Mouse (Mus musculus): Measurements from ENCODE around the gene Dcst1. TPM values are rescaled to one million over a fixed set of nuclear protein-coding genes. Genes with fewer than 3 reads are reported as not detected.

Dcst1 gene
- total RNA-seq, 1 experiment: 0.09 TPM

DNA sequence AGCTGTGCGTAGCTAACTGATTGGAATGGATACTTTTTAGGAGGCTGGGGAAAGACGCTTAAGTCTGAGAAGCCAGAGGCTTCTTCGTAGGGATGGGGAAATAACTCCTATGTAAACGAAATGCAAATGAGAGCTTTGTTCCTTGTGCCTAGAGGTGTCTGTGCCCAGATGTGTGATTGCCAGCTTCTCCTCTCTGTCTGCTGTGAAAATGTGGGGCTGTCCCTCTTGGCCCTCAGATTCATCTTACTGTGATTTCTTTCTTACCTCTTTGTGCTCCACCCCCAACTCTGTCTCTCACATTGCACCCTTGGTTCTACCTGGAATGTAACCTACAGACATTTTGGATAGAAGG is 31.6 kb upstream of the Dcst1 start:
- in situ Hi-C loops (cut with MboI; ENCODE audit: low sequenced_read_pairs in 2 of 2, unreplicated experiment in 2 of 2): no loop called here
- H3K36me3 ChIP-seq (ENCODE audit: control insufficient read depth, insufficient read depth, low read length, poor library complexity, severe bottlenecking): peaks cover 4% of the 10 kb centered on the region; the same call in 1 of the 2 replicates
- H3K4me3 ChIP-seq (ENCODE audit: insufficient read depth in 1 of 2, low read depth in 1 of 2, low read length in 2 of 2, poor library complexity in 1 of 2, severe bottlenecking in 1 of 2): peak overlapping the region; percentile 52 to 64; a peak in 3 of 4 replicates
- DNase-seq (ENCODE audit: low read depth, low spot score): no peak
- no peaks in the 10 kb centered on the region for H3K9me3 ChIP-seq (ENCODE audit: control insufficient read depth, insufficient read depth, low read depth, low read length)
- H3K27ac ChIP-seq (ENCODE audit: insufficient read depth, low read depth, low read length, poor library complexity, severe bottlenecking): no peak overlapping the region
- no peak for TF ChIP-seq HCFC1 (IDR thresholded peaks at IDR 0.05; ENCODE audit: borderline replicate concordance, insufficient read depth, low read length)
- TF ChIP-seq MAFK (IDR thresholded peaks at IDR 0.05; ENCODE audit: insufficient read depth, low read depth, low read length): no peak
- no peak for TF ChIP-seq ZNF384 (IDR thresholded peaks at IDR 0.05; ENCODE audit: low read depth, low read length)
- TF ChIP-seq ZC3H11A (IDR thresholded peaks at IDR 0.05; ENCODE audit: borderline replicate concordance, low read depth, low read length): no peak
- no peak for TF ChIP-seq CHD2 (IDR thresholded peaks at IDR 0.05; ENCODE audit: low read depth, low read length)
- H3K4me1 ChIP-seq (ENCODE audit: control insufficient read depth in 2 of 2, insufficient read depth in 2 of 2, low read length in 2 of 2, poor library complexity in 1 of 2): no peaks in the 10 kb centered on the region; a peak in 1 of 4 replicates
- H3K9ac ChIP-seq (ENCODE audit: insufficient read depth, low read depth, low read length, poor library complexity, severe bottlenecking): peak overlapping the region; percentile 21; the same call in 1 of the 2 replicates

DNA sequence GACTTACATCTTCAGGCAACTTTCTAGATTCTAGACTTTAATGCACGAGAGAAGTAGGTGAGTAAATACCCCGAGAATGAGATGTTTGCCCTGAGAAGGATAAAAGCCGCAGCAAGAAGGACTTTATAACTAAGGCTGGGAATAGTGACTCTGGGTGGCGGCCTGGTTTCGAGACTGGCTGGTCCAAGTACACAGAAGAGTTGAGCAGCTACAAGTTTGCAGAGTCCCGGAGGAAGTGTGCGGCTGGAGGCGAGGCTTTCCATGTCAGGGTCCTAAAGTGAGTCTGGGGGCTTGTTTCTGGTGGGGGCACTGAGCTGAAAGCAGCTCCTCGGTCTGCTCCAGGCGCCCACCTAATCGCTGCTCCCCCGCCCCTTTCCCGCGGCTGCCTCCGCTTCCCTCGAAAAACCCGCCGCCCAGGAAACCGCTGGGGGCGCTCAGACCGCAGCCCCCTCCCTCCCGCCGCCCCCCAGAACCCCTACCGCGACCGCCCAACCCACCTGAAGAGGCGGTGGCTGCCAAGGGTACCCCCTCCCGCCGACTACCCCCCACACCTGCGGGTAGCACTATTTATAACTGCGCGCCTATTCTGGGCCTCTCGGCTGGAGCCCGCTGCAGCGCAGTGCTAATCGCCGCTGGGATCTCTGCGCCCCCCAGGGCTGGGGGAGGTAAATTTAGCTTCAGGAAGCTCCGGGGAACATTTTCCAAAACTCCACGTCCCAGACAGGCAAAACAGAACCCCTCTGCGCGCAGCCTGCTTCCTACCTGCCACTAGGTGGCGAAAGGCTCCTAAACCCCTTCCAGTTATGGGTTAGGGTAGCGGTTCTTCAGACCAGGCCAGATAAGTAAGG is 31.0 kb upstream of the Dcst1 start:
- no peaks in the 10 kb centered on the region for H3K36me3 ChIP-seq (ENCODE audit: control insufficient read depth, insufficient read depth, low read length, poor library complexity, severe bottlenecking)
- no peak overlapping the region for H3K27ac ChIP-seq (ENCODE audit: insufficient read depth, low read depth, low read length, poor library complexity, severe bottlenecking)
- peaks cover 0 to 4% of the 10 kb centered on the region in 2 experiments; a peak in 3 of 4 replicates for H3K4me1 ChIP-seq (ENCODE audit: control insufficient read depth in 2 of 2, insufficient read depth in 2 of 2, low read length in 2 of 2, poor library complexity in 1 of 2)

DNA sequence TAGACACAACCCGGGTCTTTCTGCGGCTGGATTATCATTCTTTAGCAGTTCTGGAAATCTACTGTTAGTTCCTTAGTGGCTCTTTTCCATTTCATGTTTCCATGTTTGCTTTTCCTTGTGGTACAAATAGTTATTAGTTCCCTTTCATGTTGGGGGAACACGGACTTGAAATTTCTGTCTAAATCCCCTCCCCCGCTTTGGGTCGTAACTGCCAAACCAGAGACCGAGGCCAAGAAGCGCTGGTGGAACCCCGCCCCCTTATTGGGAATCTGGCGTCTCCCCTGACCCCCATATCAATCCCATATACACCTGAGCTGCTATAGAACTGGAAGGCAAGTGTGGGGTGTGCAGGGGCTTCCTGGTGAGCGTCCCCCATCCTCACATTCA is 30.4 kb upstream of the Dcst1 start:
- Histone ChIP-seq H3K4me1 (ENCODE audit: control insufficient read depth in 2 of 2, insufficient read depth in 2 of 2, low read length in 2 of 2, poor library complexity in 1 of 2) (peaks cover 0 to 8% of the 10 kb centered on the region in 2 experiments; a peak in 3 of 4 replicates), H3K9ac (ENCODE audit: insufficient read depth, low read depth, low read length, poor library complexity, severe bottlenecking) (no peak overlapping the region; the same call in 1 of the 2 replicates), H3K36me3 (ENCODE audit: control insufficient read depth, insufficient read depth, low read length, poor library complexity, severe bottlenecking) (no peaks in the 10 kb centered on the region), H3K27ac (ENCODE audit: insufficient read depth, low read depth, low read length, poor library complexity, severe bottlenecking) (no peak overlapping the region), H3K9me3 (ENCODE audit: control insufficient read depth, insufficient read depth, low read depth, low read length) (no peaks in the 10 kb centered on the region), H3K4me3 (ENCODE audit: insufficient read depth in 1 of 2, low read depth in 1 of 2, low read length in 2 of 2, poor library complexity in 1 of 2, severe bottlenecking in 1 of 2) (peak overlapping the region; percentile 64 to 72)
- TF ChIP-seq CHD2 (IDR thresholded peaks at IDR 0.05; ENCODE audit: low read depth, low read length): no peak
- TF ChIP-seq MAFK (IDR thresholded peaks at IDR 0.05; ENCODE audit: insufficient read depth, low read depth, low read length): no peak
- TF ChIP-seq HCFC1 (IDR thresholded peaks at IDR 0.05; ENCODE audit: borderline replicate concordance, insufficient read depth, low read length): no peak
- no peak for TF ChIP-seq ZC3H11A (IDR thresholded peaks at IDR 0.05; ENCODE audit: borderline replicate concordance, low read depth, low read length)
- no peak for TF ChIP-seq ZNF384 (IDR thresholded peaks at IDR 0.05; ENCODE audit: low read depth, low read length)
- no peak for DNase-seq (ENCODE audit: low read depth, low spot score)
- in situ Hi-C loops (cut with MboI; ENCODE audit: low sequenced_read_pairs in 2 of 2, unreplicated experiment in 2 of 2): no loop called here

More for the DNA sequence above, 31.0 kb upstream of the Dcst1 start:
- no peaks in the 10 kb centered on the region for H3K9me3 ChIP-seq (ENCODE audit: control insufficient read depth, insufficient read depth, low read depth, low read length)
- TF ChIP-seq ZC3H11A (IDR thresholded peaks at IDR 0.05; ENCODE audit: borderline replicate concordance, low read depth, low read length) (no peak), CHD2 (IDR thresholded peaks at IDR 0.05; ENCODE audit: low read depth, low read length) (no peak), ZNF384 (IDR thresholded peaks at IDR 0.05; ENCODE audit: low read depth, low read length) (no peak), MAFK (IDR thresholded peaks at IDR 0.05; ENCODE audit: insufficient read depth, low read depth, low read length) (no peak), HCFC1 (IDR thresholded peaks at IDR 0.05; ENCODE audit: borderline replicate concordance, insufficient read depth, low read length) (no peak)
- peak overlapping the region; percentile 67 for H3K9ac ChIP-seq (ENCODE audit: insufficient read depth, low read depth, low read length, poor library complexity, severe bottlenecking)
- in situ Hi-C loops (cut with MboI; ENCODE audit: low sequenced_read_pairs in 2 of 2, unreplicated experiment in 2 of 2): no loop called here
- DNase-seq (ENCODE audit: low read depth, low spot score): peak; percentile 82
- peak overlapping the region; percentile 52 to 64 for H3K4me3 ChIP-seq (ENCODE audit: insufficient read depth in 1 of 2, low read depth in 1 of 2, low read length in 2 of 2, poor library complexity in 1 of 2, severe bottlenecking in 1 of 2)

DNA sequence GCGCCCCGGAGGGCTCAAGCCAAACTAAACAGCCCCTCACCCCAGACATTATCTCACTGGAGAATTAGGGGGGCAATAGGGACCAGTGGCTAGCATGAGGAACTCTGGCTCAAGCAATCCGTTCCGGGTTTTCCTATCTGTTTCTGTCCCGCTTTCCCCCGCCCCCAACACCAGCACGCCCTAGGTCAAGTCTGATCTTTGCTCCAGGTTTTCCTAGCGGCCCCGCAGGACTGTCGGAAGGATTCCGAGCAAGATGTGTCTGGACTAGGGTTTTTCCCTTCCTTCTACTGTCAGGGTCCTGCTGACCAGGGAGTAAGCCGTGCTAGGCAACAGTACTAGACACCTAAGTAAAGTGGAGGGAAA is 29.8 kb upstream of the Dcst1 start:
- no peak overlapping the region for H3K9ac ChIP-seq (ENCODE audit: insufficient read depth, low read depth, low read length, poor library complexity, severe bottlenecking)
- peak overlapping the region; percentile 72 for H3K27ac ChIP-seq (ENCODE audit: insufficient read depth, low read depth, low read length, poor library complexity, severe bottlenecking)
- in situ Hi-C loops (cut with MboI; ENCODE audit: low sequenced_read_pairs in 2 of 2, unreplicated experiment in 2 of 2): no loop called here
- H3K9me3 ChIP-seq (ENCODE audit: control insufficient read depth, insufficient read depth, low read depth, low read length): no peaks in the 10 kb centered on the region
- peak overlapping the region; percentile 72 to 75 for H3K4me3 ChIP-seq (ENCODE audit: insufficient read depth in 1 of 2, low read depth in 1 of 2, low read length in 2 of 2, poor library complexity in 1 of 2, severe bottlenecking in 1 of 2)
- TF ChIP-seq CHD2 (IDR thresholded peaks at IDR 0.05; ENCODE audit: low read depth, low read length) (peak; percentile 77), MAFK (IDR thresholded peaks at IDR 0.05; ENCODE audit: insufficient read depth, low read depth, low read length) (no peak), HCFC1 (IDR thresholded peaks at IDR 0.05; ENCODE audit: borderline replicate concordance, insufficient read depth, low read length) (0 out of 2 replicates have a peak, but pooled peaks have one; percentile 64), ZNF384 (IDR thresholded peaks at IDR 0.05; ENCODE audit: low read depth, low read length) (0 out of 2 replicates have a peak, but pooled peaks have one; percentile 8)
- no peaks in the 10 kb centered on the region for H3K36me3 ChIP-seq (ENCODE audit: control insufficient read depth, insufficient read depth, low read length, poor library complexity, severe bottlenecking)
- peaks cover 0 to 10% of the 10 kb centered on the region in 2 experiments; a peak in 3 of 4 replicates for H3K4me1 ChIP-seq (ENCODE audit: control insufficient read depth in 2 of 2, insufficient read depth in 2 of 2, low read length in 2 of 2, poor library complexity in 1 of 2)
- peak; percentile 82 for DNase-seq (ENCODE audit: low read depth, low spot score)
